Mouse (Mus musculus): ENCODE measurements around the gene Prpf3. TPM values are rescaled to one million over a fixed set of nuclear protein-coding genes. Genes with fewer than 3 reads are reported as not detected.

Prpf3 gene
- polyA plus RNA-seq (2014; fragmentation: Illumina TruSeq; extraction: RNeasy Lipid Tissue Mini Kit (QIAGEN cat#74804); ENCODE audit: low read depth, low replicate concordance) = 21.5 TPM

GRCm38 (mm10) chr3:95855502-95856089 lies at the start of gene Prpf3:
Prpf3 (minus strand) TSS chr3:95855885.

GRCm38 (mm10) chr3:95904568-95904967 lies 48.9 kb upstream of the Prpf3 start, which contains the start of gene Car14:
Car14 (minus strand) TSS chr3:95904691.

GRCm38 (mm10) chr3:95893606-95894316 lies 38.1 kb upstream of the Prpf3 start, which contains the start of gene Aph1a:
Aph1a (plus strand) TSS chr3:95893969.

GRCm38 (mm10) chr3:95891211-95892065 lies 35.8 kb upstream of the Prpf3 start, which contains the start of gene BC028528:
BC028528 (minus strand) TSS chr3:95892005.

GRCm38 (mm10) chr3:95881979-95882815 lies 26.5 kb upstream of the Prpf3 start, which contains the start of gene Ciart:
Ciart (minus strand) TSS chr3:95882251.

GRCm38 (mm10) chr3:95871392-95871867 lies 15.7 kb upstream of the Prpf3 start, which contains the start of gene Mrps21:
Mrps21 (minus strand) TSS chr3:95871519.

GRCm38 (mm10) chr3:95818571-95819288 lies 37.0 kb downstream of the Prpf3 start, which contains the start of gene Rprd2:
Rprd2 (minus strand) TSS chr3:95818863.

Other genes with a start within 250 kb of the Prpf3 start
- gene Ensa, start 230.9 kb downstream of the Prpf3 start, polyA plus RNA-seq (2014; fragmentation: Illumina TruSeq; extraction: RNeasy Lipid Tissue Mini Kit (QIAGEN cat#74804); ENCODE audit: low read depth, low replicate concordance) = 86.7 TPM
- gene Mcl1, start 197.1 kb downstream of the Prpf3 start, polyA plus RNA-seq (2014; fragmentation: Illumina TruSeq; extraction: RNeasy Lipid Tissue Mini Kit (QIAGEN cat#74804); ENCODE audit: low read depth, low replicate concordance) = 80.7 TPM
- 16.6 TPM for gene Adamtsl4, start 168.0 kb downstream of the Prpf3 start, polyA plus RNA-seq (2014; fragmentation: Illumina TruSeq; extraction: RNeasy Lipid Tissue Mini Kit (QIAGEN cat#74804); ENCODE audit: low read depth, low replicate concordance)
- 174 TPM for gene Ecm1, start 116.3 kb downstream of the Prpf3 start, polyA plus RNA-seq (2014; fragmentation: Illumina TruSeq; extraction: RNeasy Lipid Tissue Mini Kit (QIAGEN cat#74804); ENCODE audit: low read depth, low replicate concordance)
- gene Tars2, start 95.7 kb downstream of the Prpf3 start, polyA plus RNA-seq (2014; fragmentation: Illumina TruSeq; extraction: RNeasy Lipid Tissue Mini Kit (QIAGEN cat#74804); ENCODE audit: low read depth, low replicate concordance) = 24.0 TPM
- gene Rprd2, start 37.0 kb downstream of the Prpf3 start, polyA plus RNA-seq (2014; fragmentation: Illumina TruSeq; extraction: RNeasy Lipid Tissue Mini Kit (QIAGEN cat#74804); ENCODE audit: low read depth, low replicate concordance) = 14.7 TPM
- 187 TPM for gene Mrps21, start 15.6 kb upstream of the Prpf3 start, polyA plus RNA-seq (2014; fragmentation: Illumina TruSeq; extraction: RNeasy Lipid Tissue Mini Kit (QIAGEN cat#74804); ENCODE audit: low read depth, low replicate concordance)
- gene Ciart, start 26.4 kb upstream of the Prpf3 start, polyA plus RNA-seq (2014; fragmentation: Illumina TruSeq; extraction: RNeasy Lipid Tissue Mini Kit (QIAGEN cat#74804); ENCODE audit: low read depth, low replicate concordance) = 6.3 TPM
- gene BC028528, start 36.1 kb upstream of the Prpf3 start, polyA plus RNA-seq (2014; fragmentation: Illumina TruSeq; extraction: RNeasy Lipid Tissue Mini Kit (QIAGEN cat#74804); ENCODE audit: low read depth, low replicate concordance) = 15.0 TPM
- 90.6 TPM for gene Aph1a, start 38.1 kb upstream of the Prpf3 start, polyA plus RNA-seq (2014; fragmentation: Illumina TruSeq; extraction: RNeasy Lipid Tissue Mini Kit (QIAGEN cat#74804); ENCODE audit: low read depth, low replicate concordance)
- gene Car14, start 48.8 kb upstream of the Prpf3 start, polyA plus RNA-seq (2014; fragmentation: Illumina TruSeq; extraction: RNeasy Lipid Tissue Mini Kit (QIAGEN cat#74804); ENCODE audit: low read depth, low replicate concordance) = 9.0 TPM
- 50.3 TPM for gene Anp32e, start 73.4 kb upstream of the Prpf3 start, polyA plus RNA-seq (2014; fragmentation: Illumina TruSeq; extraction: RNeasy Lipid Tissue Mini Kit (QIAGEN cat#74804); ENCODE audit: low read depth, low replicate concordance)
- gene Plekho1, start 140.1 kb upstream of the Prpf3 start, polyA plus RNA-seq (2014; fragmentation: Illumina TruSeq; extraction: RNeasy Lipid Tissue Mini Kit (QIAGEN cat#74804); ENCODE audit: low read depth, low replicate concordance) = 31.8 TPM
- gene Vps45, start 202.6 kb upstream of the Prpf3 start, polyA plus RNA-seq (2014; fragmentation: Illumina TruSeq; extraction: RNeasy Lipid Tissue Mini Kit (QIAGEN cat#74804); ENCODE audit: low read depth, low replicate concordance) = 22.3 TPM
- 16.0 TPM for gene Otud7b, start 248.6 kb upstream of the Prpf3 start, polyA plus RNA-seq (2014; fragmentation: Illumina TruSeq; extraction: RNeasy Lipid Tissue Mini Kit (QIAGEN cat#74804); ENCODE audit: low read depth, low replicate concordance)